Mouse (Mus musculus) left cerebral cortex, postnatal 25 days (tissue): ENCODE results near the gene Gm13078. TPM values are rescaled to one million over a fixed set of nuclear protein-coding genes. Genes with fewer than 3 reads are reported as not detected.

Experiments used
- DNase-seq, 2 experiments: peaks; one replicate each; pipeline ENCODE4 v3.0.0; 2022; ENCODE audit warnings: low spot score in 2 of 2, mixed read lengths in 1 of 2
- intact Hi-C: fragments of 180-260 bp; cut with DNase I; formaldehyde crosslinking; loops from one replicate; pipeline ENCODE4 v1.15.1; 2025
- total RNA-seq, 2 experiments: library from RNA; stranded (reverse); gene quantifications; 2 replicates each; pipeline ENCODE4 v1.2.3; 2021

Gene Gm13078
- total RNA-seq: not detected

DNA sequence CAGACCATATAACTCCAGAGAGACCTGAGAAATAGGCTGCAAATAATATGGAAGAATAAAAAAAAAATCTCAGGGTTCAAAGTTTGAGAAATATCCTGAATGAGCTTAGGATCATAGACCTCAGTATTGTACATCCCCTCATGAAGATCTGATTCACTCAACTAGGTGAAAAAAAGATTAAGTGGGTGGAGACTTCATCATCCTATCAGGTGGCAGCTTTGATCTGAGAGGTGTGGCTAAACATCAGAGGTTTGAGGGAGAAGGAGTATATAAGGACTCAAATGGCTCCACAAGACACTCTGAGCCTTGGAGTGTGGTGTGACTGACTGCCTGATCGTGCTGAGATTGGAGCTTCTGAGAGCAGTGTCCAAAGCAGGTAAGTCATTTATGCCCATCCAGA is at the start of gene Gm13078:
Gm13078 (plus strand) TSS at position 301 of the 400 bp plus-strand sequence.
- intact Hi-C loops: no loop called here
- no peak for DNase-seq

DNA sequence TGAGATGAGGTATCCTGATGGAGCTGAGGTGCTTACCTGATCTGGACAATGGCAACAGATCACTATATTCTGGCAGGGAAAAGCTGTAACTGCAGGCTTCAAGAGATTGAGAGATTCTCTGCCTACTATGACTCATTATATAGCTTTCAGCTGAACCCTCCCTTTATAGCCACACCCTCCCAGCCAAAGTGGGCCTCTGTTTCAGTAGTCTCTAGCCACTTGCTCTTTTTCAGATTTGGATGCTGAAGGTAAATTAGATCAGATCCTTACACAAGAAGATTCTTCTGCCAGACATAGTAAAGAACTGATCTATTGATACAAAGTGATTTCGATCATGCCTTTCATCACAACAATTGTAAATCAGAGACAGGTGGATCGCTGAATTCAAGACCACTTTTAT is 16.6 kb upstream of the Gm13078 start, which contains the start of gene Gm13089:
Gm13089 (minus strand) TSS at position 101 of the 400 bp plus-strand sequence.
- DNase-seq: no peak
- intact Hi-C loops: no loop called here

Other genes with a start within 250 kb of the Gm13078 start
- not detected for gene Gm13043, start 208.1 kb upstream of the Gm13078 start, total RNA-seq
- gene Gm13040, start 183.5 kb upstream of the Gm13078 start, total RNA-seq: not detected
- gene BC080695, start 167.8 kb upstream of the Gm13078 start, total RNA-seq: not detected
- not detected for gene Gm13057, start 167.7 kb upstream of the Gm13078 start, total RNA-seq
- gene Gm13083, start 104.5 kb upstream of the Gm13078 start, total RNA-seq: not detected
- not detected for gene Gm13088, start 62.2 kb upstream of the Gm13078 start, total RNA-seq
- not detected for gene Gm13089, start 16.7 kb upstream of the Gm13078 start, total RNA-seq
- not detected for gene Gm13023, start 69.9 kb downstream of the Gm13078 start, total RNA-seq
- gene Gm13084, start 96.6 kb downstream of the Gm13078 start, total RNA-seq: not detected
- not detected for gene Gm13103, start 127.0 kb downstream of the Gm13078 start, total RNA-seq
- not detected for gene Pramef6, start 180.9 kb downstream of the Gm13078 start, total RNA-seq
- not detected for gene Pramef25, start 231.6 kb downstream of the Gm13078 start, total RNA-seq
- not detected for gene Gm13101, start 247.5 kb downstream of the Gm13078 start, total RNA-seq